Mouse (Mus musculus) bone marrow macrophage, adult 2 months (primary cell): ENCODE measurements at regions not wholly inside any gene's neighbourhood (a gene's known extent, or its start where the extent isn't known, plus 50 kb on each side); places are given as distances from the start of the nearest gene placed in this dataset.

ENCODE experiments used
- CTCF ChIP-seq: IDR thresholded peaks from 2 replicates; pipeline ENCODE4 v1.5.1; 2012; ENCODE audit warnings: low read depth, mild to moderate bottlenecking, low read length, moderate library complexity
- POLR2A ChIP-seq: IDR thresholded peaks from 2 replicates; pipeline ENCODE4 v1.6.1; 2012; ENCODE audit warnings: mild to moderate bottlenecking, low read depth, low read length, borderline replicate concordance

- TF ChIP-seq POLR2A (no peak), CTCF (no peak)
These were observed 521.7 kb downstream of the Ppargc1a start for GRCm38 (mm10) chr5:51045872-51046271.
